Mouse (Mus musculus): ENCODE measurements around the gene Tlcd2.
"Not testable (repeated sequence)": the region's sequence is repeated elsewhere in the genome, so short reads cannot be mapped to it uniquely, and the experiment has no call there.

Gene Tlcd2

GRCm38 (mm10) chr11:75449695-75450094, 11.8 kb upstream of the Tlcd2 start:
- DNase-seq (ENCODE audit: extremely low read depth, low read depth) = no peak

- DNase-seq (ENCODE audit: extremely low read depth, low read depth) = no peak
Measured at GRCm38 (mm10) chr11:75450304-75450908, 11.1 kb upstream of the Tlcd2 start.

- no peak for DNase-seq (ENCODE audit: extremely low read depth, low read depth)
Measured at GRCm38 (mm10) chr11:75450936-75451335, 10.6 kb upstream of the Tlcd2 start.

DNA sequence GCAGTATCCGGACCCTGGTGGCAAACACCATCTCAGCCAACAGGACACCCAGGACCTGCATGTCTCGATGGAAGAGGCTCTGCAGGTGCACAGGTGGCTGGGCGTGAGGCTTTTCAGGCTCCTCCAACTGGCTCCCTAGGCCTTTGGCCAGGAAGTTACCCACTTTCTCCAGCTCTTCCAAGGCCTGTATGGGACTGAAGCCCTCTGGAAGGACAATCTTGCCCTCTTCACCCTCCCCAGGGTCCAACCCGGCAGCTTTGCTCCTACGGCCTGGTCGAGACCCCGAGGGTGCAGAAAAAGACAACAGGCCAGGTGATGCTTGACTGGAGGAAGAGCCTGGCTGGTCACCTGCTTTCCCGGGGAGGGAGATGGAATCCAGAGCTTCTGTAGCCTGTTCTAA, 9.4 kb upstream of the Tlcd2 start:
- no peak for DNase-seq (ENCODE audit: extremely low read depth, low read depth)

- DNase-seq (ENCODE audit: extremely low read depth, low read depth) = no peak
Measured at GRCm38 (mm10) chr11:75452812-75453557, 8.5 kb upstream of the Tlcd2 start.

DNA sequence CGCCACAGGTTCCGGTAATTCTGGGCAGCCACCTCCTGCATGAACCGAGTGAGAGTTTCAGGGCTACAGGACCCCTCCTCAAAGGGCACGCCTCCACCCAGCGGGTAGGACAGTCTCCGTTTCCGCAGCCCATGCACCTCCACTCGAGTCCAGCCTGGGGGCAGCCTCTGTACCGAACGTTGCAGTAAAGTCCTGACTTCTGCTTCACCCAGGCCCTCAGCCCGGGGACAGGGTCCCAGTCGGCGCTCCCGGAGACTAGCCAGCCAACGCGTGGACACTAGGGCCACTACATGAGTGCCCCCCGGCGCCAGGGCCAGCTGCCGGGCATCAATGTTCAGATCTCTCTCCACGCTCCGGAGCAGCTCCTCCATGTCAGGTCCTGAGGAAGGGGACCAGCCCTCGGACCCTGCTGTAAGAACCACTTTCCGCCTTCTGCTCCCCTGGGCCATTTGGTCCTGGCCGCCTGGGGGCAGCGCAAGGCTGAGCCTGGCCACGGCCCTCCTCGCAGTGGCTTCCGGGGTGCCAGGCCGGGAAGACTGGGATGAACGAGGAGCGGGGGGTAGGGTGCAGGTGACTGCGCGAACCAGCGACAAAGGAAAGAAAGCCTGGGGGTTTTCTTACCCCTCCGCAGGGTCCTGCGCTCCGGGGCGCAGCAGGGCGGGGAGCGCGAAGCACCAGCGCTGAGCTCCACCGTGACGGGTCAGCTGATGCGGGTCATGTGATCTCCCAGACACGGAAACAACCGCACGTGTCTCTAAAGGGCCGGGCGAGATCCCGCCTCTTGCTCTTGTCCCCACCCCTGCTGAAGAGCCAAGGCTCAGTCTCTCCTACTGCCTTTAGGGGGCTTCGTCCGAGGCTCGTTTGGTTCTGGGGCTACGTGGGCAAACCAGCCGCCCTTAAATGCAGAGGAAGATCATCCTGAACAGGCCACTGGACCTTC, 7.3 kb upstream of the Tlcd2 start, which contains the start of gene Wdr81:
Gene Wdr81, minus strand, starts transcription at position 727 of the 940 bp plus-strand sequence.
- peak; percentile 75 for DNase-seq (ENCODE audit: extremely low read depth, low read depth)

- no peak for DNase-seq (ENCODE audit: extremely low read depth, low read depth)
Measured at GRCm38 (mm10) chr11:75455041-75455736, 6.3 kb upstream of the Tlcd2 start.

DNA sequence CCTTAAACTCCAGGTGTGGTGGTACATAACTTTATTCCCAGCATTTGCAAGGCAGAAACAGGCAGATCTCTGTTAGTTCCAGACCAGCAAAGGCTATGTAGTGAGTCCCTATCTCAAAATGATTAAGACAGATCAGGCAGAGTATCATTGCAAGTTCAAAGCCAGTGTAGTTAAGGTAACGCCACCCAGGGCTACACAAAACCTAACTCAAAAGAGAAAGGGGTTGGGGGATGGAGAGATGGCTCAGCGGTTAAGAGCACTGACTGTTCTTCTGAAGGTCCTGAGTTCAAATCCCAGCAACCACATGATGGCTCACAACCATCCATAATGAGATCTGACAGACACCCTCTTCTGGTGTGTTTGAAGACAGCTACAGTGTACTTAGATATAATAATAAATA, 5.5 kb upstream of the Tlcd2 start:
- DNase-seq (ENCODE audit: extremely low read depth, low read depth) = not testable (repeated sequence)

- no peak for DNase-seq (ENCODE audit: extremely low read depth, low read depth)
Measured at GRCm38 (mm10) chr11:75456440-75456871, 5.1 kb upstream of the Tlcd2 start.

- DNase-seq (ENCODE audit: extremely low read depth, low read depth) = no peak
Measured at GRCm38 (mm10) chr11:75458169-75458568, 3.3 kb upstream of the Tlcd2 start.

DNA sequence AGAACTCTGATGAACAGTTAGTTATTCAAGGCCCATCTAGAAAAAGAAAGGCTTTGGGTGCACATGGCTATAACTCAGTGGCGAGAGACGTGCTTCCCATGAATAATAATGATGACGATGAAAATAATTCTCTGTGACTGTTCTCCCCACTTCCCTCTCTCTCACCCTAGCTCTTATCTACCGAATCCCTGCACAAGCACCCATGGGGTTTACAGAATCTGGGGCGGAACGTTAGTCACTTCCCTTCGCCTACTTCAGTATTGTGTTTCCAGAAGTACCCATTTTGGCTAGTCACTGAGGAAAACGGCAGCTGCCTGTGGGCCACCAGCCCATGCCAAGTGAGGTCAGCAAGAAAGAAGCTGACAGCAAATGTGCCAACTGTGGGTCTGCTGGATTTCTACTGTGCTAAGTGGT, 2.9 kb upstream of the Tlcd2 start:
- peak; percentile 89 for DNase-seq (ENCODE audit: extremely low read depth, low read depth)

- DNase-seq (ENCODE audit: extremely low read depth, low read depth) = no peak
Measured at GRCm38 (mm10) chr11:75459141-75459711, 2.3 kb upstream of the Tlcd2 start.

GRCm38 (mm10) chr11:75459751-75460102, 1.8 kb upstream of the Tlcd2 start:
- no peak for DNase-seq (ENCODE audit: extremely low read depth, low read depth)

GRCm38 (mm10) chr11:75460103-75460843, 1.2 kb upstream of the Tlcd2 start:
- peak; percentile 97 for DNase-seq (ENCODE audit: extremely low read depth, low read depth)

DNA sequence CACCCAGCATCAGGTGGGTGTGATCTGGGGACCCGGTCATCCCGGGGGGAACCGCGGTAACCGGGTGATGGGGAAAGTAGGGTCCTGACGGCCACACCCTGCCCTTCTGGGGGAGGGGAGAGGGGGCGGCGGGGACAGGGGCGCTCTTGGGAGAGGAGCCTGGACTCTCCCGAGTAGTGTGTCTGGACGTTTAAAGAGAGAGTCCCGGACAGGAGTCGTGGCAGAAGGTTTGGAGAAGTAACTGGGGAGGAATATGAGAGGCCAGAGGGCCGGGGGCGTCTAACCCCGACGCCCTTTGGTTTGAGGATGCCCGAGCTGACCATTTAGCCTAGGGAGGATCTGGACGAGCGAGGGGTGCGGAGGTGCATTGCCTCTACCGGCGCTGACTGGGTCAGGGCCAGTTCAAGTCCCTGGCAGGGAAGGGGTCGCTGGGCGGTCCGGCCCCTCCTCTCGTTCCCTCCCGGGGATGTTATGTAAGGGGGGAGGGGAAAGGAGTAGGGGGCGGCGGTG, 283 bp downstream of the Tlcd2 start:
- no peak for DNase-seq (ENCODE audit: extremely low read depth, low read depth)

- DNase-seq (ENCODE audit: extremely low read depth, low read depth) = peak; percentile 54
Measured at GRCm38 (mm10) chr11:75462253-75462783, 803 bp downstream of the Tlcd2 start.

GRCm38 (mm10) chr11:75462865-75463336, 1.4 kb downstream of the Tlcd2 start:
- peak; percentile 68 for DNase-seq (ENCODE audit: extremely low read depth, low read depth)

GRCm38 (mm10) chr11:75463624-75464023, 2.1 kb downstream of the Tlcd2 start:
- DNase-seq (ENCODE audit: extremely low read depth, low read depth) = no peak

DNA sequence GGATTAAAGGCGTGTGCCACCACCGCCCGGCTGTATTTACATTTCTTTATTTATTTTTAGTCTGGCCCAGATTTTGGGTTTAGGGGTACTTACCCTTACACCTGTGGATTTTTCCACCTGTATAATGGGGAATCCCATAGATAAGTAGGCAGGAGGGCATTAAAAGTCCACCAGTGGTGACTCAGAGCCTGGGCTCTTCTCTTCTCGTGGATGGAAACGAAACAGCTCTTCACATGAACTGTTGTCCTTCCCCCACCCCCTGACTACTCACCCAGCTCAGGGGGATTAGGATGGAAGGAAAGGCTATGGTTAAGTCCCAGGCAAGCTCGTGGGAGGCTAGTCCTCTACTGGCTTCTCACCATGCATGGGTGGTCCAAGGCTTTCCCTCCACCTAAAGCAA, 2.9 kb downstream of the Tlcd2 start:
- no peak for DNase-seq (ENCODE audit: extremely low read depth, low read depth)

DNA sequence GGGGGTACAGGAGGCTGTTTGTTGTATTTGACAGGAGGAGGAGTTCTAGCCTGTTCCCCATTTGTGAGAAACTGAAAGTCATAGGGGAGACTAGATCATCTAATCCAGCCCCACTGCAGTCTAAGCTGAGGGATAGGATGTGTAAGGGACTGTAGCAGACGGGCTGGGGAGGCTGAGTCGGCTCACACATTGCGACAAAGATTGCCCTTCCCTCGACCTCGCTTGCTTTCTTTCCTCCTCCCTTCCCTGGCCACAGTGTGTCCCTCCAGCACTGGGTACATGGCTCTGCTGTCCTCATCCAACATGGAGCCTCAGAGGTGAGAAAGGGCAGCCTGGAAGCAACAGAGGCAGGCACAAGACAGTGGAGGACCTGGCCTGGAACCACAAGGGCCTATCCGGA, 3.5 kb downstream of the Tlcd2 start:
- no peak for DNase-seq (ENCODE audit: extremely low read depth, low read depth)

Measured in MEL-GATA-1-ER (cell line).